Mouse (Mus musculus) ovary, postnatal 36 days (tissue): ENCODE measurements around the gene Npepl1.
A peak's percentile ranks its signal among the peaks of the same experiment; 100 is the strongest.

ENCODE experiments used
- DNase-seq: peaks from one replicate; pipeline ENCODE4 v3.0.0; 2022; ENCODE audit warnings: low spot score, mixed read lengths

Gene Npepl1

GRCm38 (mm10) chr2:174109991-174110782 lies at the start of gene Npepl1:
Npepl1 (plus strand) TSS chr2:174110349.
- DNase-seq: peak; percentile 81

DNA sequence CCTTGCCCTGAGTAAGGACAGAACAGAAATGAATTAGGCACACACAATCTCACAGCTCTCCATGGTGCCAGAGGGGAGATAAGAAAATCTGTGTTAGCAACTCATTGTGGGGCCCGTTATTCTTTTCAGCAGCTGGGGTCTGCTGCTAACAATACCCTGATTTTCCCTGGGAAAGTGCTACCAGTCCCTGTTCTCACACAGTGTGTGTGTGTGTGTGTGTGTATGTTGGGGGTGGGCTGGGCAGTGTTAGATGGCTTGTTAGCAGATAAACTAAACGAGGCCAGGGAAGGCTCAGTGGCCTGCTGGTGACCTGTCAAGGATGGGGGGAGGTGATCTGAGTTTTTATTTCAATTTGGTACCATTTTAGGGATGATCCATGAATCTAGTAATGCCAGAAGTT lies 48.9 kb upstream of the Npepl1 start:
- DNase-seq: no peak

DNA sequence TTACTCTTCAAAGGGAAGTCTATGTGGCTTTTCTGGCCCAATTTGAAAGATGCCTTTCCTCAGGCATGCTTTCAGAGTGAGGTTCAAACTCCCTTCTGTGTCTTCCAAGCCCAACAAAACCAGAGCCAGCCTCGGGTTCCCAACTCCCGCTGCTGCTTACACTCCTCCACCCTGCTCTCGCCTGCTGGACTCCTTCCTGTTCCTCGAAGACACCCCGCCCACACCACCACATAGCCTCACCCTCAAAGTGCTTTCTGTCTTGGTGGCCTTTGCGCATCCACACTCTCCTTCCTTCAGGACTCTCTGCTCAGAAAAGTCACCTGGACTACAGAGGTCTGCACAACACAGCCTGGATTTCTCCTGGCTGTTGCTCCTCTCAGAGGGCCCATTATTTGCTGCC lies 47.1 kb upstream of the Npepl1 start:
- no peak for DNase-seq

DNA sequence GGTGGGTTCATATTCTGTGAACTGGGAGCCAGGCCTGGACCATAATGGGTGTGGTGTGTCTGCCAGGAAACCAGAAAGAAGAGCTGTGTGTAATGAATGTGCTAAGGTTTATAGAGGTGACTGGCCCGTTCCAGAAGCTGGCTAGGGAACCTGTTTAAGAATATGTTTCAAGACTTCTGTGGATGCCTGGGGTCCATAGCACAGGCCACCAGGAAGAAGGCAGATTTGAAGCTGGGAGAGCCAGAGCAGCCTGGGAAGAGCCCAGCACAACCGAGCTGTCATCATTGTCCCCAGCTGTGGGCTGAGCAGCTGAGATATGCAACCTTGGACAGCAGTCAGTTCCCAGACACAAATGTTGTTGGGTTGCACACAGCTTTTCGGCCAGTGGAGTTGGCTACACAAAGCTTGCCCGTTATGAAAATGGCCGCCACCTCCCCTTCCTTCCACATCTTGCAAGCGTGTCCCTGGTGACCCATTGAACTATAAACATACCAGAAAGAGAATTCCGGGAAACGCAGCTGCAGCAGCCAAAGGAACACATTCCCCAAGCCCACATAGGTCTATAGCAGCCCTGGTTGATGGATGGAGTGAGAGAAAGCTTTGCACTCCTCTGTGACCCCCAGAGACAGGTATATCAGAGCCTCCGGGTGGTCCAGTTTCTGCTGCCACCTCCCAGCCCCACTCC lies 46.5 kb upstream of the Npepl1 start:
- no peak for DNase-seq

DNA sequence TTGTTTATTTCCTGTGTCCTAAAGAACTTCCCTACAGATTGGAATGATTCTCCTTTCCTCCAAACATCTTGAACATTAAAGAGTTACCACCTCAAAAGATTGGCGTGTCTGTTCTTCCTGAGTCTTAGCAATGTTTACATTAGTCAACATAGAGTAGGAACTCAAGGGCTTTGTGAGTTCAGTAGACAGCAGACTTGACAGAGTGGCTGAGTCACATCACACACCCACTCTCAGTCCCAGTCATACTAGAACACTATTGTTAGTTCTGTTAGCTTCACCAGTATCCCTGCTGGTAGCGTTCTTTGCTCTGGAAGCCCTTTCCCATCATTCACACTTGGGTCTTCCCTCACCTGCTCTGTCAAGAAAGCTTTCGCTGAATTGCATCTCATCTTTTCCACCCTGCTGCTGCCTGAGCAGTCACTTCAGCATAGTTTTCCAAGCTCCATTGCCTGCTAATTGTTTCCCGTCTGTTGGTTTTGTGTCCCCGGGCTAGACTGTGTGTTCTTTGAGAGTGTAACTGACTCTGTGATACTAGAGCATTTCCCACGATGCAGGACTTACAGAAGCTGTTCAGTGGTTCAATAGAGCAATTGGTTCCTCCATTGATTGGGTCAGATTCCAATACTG lies 42.2 kb upstream of the Npepl1 start:
- no peak for DNase-seq

- no peak for DNase-seq
Measured at GRCm38 (mm10) chr2:174069532-174070049, 40.6 kb upstream of the Npepl1 start.

DNA sequence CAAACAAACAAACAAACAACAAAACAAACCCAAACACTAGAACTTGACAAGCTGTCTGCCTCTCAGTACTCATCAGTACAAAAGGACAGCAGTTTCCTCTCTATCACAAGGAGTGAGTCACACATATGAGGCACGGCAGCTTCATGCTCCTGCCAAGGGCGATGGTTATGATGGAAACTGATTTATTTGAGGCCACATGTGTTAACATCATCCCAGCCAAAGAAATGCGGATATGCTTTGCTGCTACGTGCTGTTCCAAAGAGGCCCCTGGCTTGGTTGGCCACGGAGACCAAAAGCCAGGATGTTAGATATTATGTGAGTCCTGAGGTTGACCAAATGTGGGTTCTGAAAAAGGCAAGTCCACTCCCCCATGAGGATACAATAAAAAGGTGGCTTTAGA lies 38.7 kb upstream of the Npepl1 start:
- no peak for DNase-seq

- no peak for DNase-seq
Measured at GRCm38 (mm10) chr2:174073156-174073790, 36.9 kb upstream of the Npepl1 start.

- peak; percentile 10 for DNase-seq
Measured at GRCm38 (mm10) chr2:174074621-174075020, 35.5 kb upstream of the Npepl1 start.

DNA sequence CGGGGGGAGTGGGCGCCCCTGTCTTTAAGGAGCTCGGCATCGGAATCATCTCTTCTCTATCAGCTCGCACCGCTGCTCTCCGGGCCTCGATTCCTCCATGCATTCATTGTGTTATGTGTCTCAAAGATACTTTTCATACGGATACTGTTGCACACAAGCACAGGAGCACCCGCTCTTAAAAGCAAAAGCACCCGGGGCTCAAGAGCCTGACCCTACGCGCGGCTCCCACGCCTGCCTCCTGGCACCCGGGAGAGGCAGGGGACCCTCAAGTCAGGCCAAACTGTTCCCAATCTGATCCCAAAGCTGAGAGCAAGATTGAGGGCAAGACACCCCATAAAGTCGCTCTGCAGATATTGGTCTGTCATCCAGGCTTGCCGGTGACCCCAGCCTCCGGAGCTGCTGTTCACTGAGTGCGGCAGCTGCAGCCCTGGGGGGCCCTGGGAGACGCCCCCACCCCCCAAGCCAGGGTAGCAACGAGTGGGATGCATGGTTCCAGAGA lies 35.0 kb upstream of the Npepl1 start:
- DNase-seq: peak; percentile 22

DNA sequence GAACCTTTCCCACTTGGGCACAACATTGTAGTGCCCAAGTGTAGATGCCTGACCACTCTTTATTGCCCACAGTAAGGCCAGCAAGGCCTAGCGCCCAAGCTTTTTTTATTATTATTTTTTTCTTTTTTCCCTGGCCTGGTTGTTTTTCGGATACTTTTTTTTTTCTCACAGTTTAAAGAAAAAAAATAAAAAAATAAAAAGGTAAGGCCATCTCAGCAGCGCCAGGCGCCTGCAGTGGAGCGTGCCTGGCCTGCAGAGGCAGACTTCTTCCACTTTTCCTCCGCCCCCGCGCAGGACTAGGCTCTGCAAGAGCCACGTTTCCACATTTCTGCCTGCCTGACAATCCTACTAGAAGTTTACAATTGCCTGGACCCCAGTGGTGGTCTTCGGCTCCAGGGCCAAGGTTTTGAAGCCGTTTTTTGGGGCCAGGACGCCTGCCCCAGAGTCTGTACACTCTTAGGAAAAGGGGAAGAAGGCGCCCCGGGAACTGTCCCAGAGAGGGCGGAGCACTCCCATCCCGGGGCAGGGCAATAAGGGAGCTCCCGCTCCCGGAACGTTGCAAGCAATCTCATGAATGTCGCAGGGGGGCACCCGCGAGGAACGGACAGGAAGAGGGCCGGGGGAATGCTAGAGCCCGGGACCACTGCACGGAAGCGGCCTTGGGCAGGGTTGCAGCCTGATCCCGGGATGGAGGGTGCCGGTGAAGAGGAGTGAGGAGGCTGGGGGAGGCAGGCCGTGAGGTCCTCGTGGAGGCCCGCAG lies 34.3 kb upstream of the Npepl1 start, which contains the start of gene Stx16:
Stx16 (plus strand) TSS at position 636 of the 760 bp plus-strand sequence.
- peak; percentile 96 for DNase-seq

GRCm38 (mm10) chr2:174076433-174076824 lies 33.7 kb upstream of the Npepl1 start:
- DNase-seq: no peak

DNA sequence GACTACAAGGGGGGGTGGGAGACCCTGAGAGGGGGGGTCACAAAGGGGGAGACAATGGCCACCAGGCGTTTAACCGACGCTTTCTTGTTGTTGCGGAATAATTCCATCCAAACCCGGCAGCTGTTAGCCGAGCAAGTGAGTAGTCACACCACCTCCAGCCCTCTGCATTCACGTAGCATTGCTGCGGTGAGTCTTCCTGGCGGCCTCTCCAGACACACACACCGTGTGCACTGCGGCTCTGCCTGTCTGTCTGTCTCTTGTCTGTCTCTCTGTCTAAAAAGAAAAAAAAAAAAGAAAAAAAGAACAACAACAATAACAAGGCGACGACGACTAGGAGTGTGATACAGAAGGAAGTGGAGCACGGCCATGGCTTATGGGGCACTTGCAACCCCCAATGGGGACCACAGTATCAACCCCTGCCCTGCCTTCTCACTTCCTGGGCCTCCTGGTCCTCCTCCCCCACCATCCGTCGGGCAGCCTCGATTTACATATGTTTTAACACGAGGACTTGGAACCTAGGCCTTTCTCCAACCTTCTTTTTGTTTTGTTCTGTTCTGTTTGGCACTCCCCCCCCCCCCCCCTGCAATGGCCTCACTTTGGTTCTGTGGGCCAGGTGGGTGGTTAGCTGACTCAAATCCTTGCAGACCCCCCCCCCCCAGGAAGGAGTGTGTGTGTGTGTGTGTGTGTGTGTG lies 33.0 kb upstream of the Npepl1 start:
- no peak for DNase-seq

- DNase-seq: no peak
Measured at GRCm38 (mm10) chr2:174077776-174078338, 32.3 kb upstream of the Npepl1 start.

DNA sequence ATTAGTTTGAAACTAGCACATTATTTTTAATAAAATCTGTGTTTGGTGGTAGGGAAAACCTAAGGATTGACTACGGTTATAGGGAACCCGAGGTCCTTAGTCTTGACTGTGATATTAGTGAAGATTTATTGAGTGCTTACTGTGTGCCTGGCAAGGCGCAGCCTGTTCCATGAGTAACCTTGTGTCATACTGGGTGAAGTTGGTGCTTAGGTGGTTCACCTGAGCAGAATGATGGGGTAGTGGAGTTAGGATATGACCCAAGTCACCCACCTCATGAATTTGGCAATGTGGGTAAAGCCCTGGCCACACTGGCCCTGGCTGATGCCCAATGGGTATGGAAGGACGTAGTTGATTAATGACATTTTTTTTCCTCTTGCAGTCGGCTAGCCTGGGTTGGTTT lies 28.3 kb upstream of the Npepl1 start:
- DNase-seq: no peak

DNA sequence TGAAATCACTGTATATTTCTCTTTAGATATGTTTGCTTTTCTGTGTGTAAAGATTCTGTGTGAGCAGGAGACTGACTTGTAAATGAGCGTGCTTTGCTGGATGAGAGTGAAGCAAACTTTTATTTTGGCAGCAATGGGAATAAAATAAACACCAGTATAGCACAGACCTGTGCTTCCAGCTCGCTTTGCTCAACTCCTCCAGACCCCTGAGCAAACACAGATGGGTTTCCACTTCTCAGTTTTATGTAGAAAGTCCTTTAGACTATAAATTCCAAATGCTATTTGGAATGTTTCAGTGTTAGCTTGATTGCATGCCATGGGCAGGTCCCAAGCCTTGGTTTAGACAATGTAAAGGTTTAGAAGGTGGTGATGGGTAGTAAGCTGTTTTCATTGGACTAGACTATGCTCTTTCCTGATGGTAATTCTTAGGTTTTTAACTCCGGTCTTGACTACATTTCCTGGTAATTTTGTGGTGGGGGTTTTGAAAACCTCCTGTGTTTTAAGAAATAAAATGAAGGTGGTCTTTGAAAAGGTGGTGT lies 27.7 kb upstream of the Npepl1 start:
- no peak for DNase-seq

GRCm38 (mm10) chr2:174095086-174095485 lies 15.1 kb upstream of the Npepl1 start:
- no peak for DNase-seq

DNA sequence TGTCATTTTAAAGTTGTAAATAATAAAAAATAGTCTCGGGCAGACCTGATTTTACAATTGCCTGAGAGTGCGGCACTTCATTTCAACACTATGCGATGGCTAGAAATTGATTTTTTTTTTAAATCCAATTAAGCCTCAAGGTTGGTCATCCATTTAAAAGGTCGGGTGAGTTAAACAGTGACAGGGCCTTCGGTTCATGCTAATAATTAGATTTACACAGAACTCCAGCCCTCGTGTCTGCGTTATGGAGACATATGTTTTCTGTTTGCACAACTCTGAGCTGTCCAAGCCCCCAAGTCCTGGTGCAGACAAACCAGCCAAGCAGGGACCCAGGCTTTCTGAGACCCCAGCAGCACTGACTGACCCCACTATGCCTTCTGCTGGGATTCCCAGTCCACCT lies 7.8 kb upstream of the Npepl1 start:
- no peak for DNase-seq

DNA sequence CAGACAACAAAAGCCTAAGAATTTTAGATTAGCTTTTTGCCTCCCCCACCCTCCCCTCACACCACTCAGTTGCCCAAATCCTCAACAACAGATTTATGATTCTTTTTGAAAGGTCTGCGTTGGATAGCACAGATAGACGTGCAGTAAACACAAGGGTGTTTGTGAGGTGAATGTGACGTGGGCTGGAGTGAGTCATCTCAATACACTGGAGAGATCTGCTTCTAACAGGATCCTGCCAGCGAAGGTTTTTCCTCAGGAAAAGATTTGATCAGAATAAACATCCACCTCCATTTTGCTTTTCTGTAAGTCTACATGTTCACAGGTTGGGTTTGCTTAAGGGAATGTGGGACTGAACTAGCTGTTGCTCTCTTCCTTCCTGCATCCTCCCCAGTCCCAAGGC lies 6.6 kb upstream of the Npepl1 start:
- DNase-seq: no peak

- no peak for DNase-seq
Measured at GRCm38 (mm10) chr2:174107375-174107774, 2.8 kb upstream of the Npepl1 start.
